Mouse (Mus musculus): ENCODE results near the gene Nyap2. TPM values are rescaled to one million over a fixed set of nuclear protein-coding genes. Genes with fewer than 3 reads are reported as not detected.

The Nyap2 gene
- total and polyA plus RNA-seq, 3 experiments: not detected

DNA sequence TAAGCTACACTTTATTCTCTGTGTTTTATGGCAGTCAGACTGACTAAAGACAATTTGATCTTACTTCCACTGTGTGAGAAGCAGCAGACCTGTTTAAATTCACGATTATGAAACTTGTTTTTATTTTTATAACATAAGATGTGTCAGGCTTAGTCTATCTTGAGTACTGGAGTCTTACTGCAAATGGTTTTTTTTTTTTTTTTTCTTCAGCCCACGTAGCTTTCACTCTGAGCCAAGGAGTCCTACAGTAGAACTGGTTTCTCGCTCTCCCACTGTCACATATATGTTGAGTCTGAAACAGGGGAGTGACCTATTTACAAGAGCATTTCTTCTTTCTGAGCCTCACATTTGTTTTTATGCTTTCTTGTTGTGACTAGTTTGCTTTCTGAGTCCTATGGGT lies 103.9 kb downstream of the Nyap2 start:
- H3K9ac ChIP-seq (ENCODE audit: insufficient read depth, low read depth): no peak overlapping the region
- H3K36me3 ChIP-seq (replicated peaks in 1 of 2; ENCODE audit: control insufficient read depth in 1 of 2, insufficient read depth in 1 of 2, low read length in 1 of 2): no peaks in the 10 kb centered on the region
- no peak overlapping the region for H3K4me3 ChIP-seq (replicated peaks in 1 of 3; ENCODE audit: low read depth in 2 of 3, low read length in 2 of 3, poor library complexity in 1 of 3)
- in situ Hi-C loops (cut with MboI; ENCODE audit: low pct_ligation_motif_present, low pct_unique_long_range_greater_than_20kb, low sequenced_read_pairs) (no loop called here), dilution Hi-C loops (cut with MboI; ENCODE audit: extremely low pct_ligation_motif_present, extremely low pct_unique_long_range_greater_than_20kb, low sequenced_read_pairs) (no loop called here)
- no peaks in the 10 kb centered on the region for H3K27me3 ChIP-seq (replicated peaks)
- no peaks in the 10 kb centered on the region for H3K79me2 ChIP-seq (replicated peaks; ENCODE audit: control insufficient read depth, extremely low read depth, insufficient read depth, poor library complexity, severe bottlenecking)
- TF ChIP-seq MAX (IDR thresholded peaks at IDR 0.05; ENCODE audit: low read length): no peak
- no peak for TF ChIP-seq EP300 (IDR thresholded peaks at IDR 0.05; ENCODE audit: low read length)
- TF ChIP-seq USF2 (conservative IDR thresholded peaks at IDR 0.05; ENCODE audit: low read depth, low read length): no peak
- no peak for TF ChIP-seq ETS1 (conservative IDR thresholded peaks at IDR 0.05; ENCODE audit: low read depth, low read length)
- TF ChIP-seq CHD1 (IDR thresholded peaks at IDR 0.05; ENCODE audit: low read depth, low read length): no peak
- no peak for TF ChIP-seq MXI1 (IDR thresholded peaks at IDR 0.05; ENCODE audit: low read depth, low read length)
- TF ChIP-seq KAT2A (IDR thresholded peaks at IDR 0.05; ENCODE audit: insufficient replicate concordance, low read length): no peak
- no peak for TF ChIP-seq TBP (conservative IDR thresholded peaks at IDR 0.05; ENCODE audit: low read depth, low read length)
- TF ChIP-seq IRF4 (IDR thresholded peaks at IDR 0.05; ENCODE audit: low read depth, low read length): no peak
- TF ChIP-seq MAFK (IDR thresholded peaks at IDR 0.05; ENCODE audit: insufficient replicate concordance, low read length): no peak
- no peak for TF ChIP-seq SMC3 (IDR thresholded peaks at IDR 0.05; ENCODE audit: low read depth, low read length)
- no peak for TF ChIP-seq NELFE (IDR thresholded peaks at IDR 0.05; ENCODE audit: low read depth, low read length)
- TF ChIP-seq JUN (IDR thresholded peaks at IDR 0.05; ENCODE audit: insufficient read depth, low read depth, low read length): no peak
- no peak for TF ChIP-seq GABPA (IDR thresholded peaks at IDR 0.05; ENCODE audit: insufficient replicate concordance, low read depth, low read length)
- TF ChIP-seq SIN3A (IDR thresholded peaks at IDR 0.05; ENCODE audit: low read length): no peak
- no peak for TF ChIP-seq POLR2AphosphoS2 (IDR thresholded peaks at IDR 0.05; ENCODE audit: low read depth, low read length)
- TF ChIP-seq POLR2A (IDR thresholded peaks at IDR 0.05; ENCODE audit: low read depth, low read length): no peak
- TF ChIP-seq JUND (conservative IDR thresholded peaks at IDR 0.05; ENCODE audit: low read depth, low read length): no peak
- H3K9me3 ChIP-seq (replicated peaks; ENCODE audit: low read length): no peaks in the 10 kb centered on the region
- H3K4me1 ChIP-seq (ENCODE audit: control insufficient read depth in 1 of 2, insufficient read depth in 2 of 2): no peaks in the 10 kb centered on the region
- no peak overlapping the region for H3K27ac ChIP-seq (ENCODE audit: insufficient read depth, low read depth)
- DNase-seq (ENCODE audit: extremely low read depth): no peak
- no peak overlapping the region for H3K4me2 ChIP-seq (ENCODE audit: insufficient read depth, low read depth, poor library complexity, severe bottlenecking)

DNA sequence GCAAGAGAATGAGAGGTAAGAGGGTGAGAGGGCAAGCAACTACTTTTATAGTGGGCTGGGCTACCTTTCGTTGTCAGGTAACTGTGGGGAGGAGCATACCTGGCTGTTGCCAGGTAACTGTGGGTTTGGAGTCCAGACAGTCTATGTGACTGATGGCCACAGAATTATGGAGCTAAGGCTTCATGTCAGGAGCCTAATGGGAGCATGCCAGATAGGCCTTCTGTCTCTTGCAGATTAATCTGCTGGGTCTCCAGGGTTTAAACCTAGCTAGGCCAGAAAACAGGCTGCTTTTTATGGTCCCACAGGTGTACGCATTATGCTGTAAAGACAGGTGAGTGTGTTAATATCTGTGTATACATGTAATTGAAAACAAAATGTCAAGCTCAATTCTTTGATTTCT lies 132.8 kb downstream of the Nyap2 start:
- no peaks in the 10 kb centered on the region for H3K4me1 ChIP-seq (ENCODE audit: control insufficient read depth in 1 of 2, insufficient read depth in 2 of 2)
- DNase-seq (ENCODE audit: extremely low read depth): no peak
- TF ChIP-seq USF1 (IDR thresholded peaks at IDR 0.05; ENCODE audit: low read depth, low read length) (no peak), SIN3A (IDR thresholded peaks at IDR 0.05; ENCODE audit: low read length) (no peak), JUND (conservative IDR thresholded peaks at IDR 0.05; ENCODE audit: low read depth, low read length) (no peak), GABPA (IDR thresholded peaks at IDR 0.05; ENCODE audit: insufficient replicate concordance, low read depth, low read length) (no peak)
- no peaks in the 10 kb centered on the region for H3K27me3 ChIP-seq (replicated peaks)
- no peak overlapping the region for H3K4me3 ChIP-seq (replicated peaks in 1 of 3; ENCODE audit: low read depth in 2 of 3, low read length in 2 of 3, poor library complexity in 1 of 3)
- no peaks in the 10 kb centered on the region for H3K9me3 ChIP-seq (replicated peaks; ENCODE audit: low read length)
- in situ Hi-C loops (cut with MboI; ENCODE audit: low pct_ligation_motif_present, low pct_unique_long_range_greater_than_20kb, low sequenced_read_pairs) (no loop called here), dilution Hi-C loops (cut with MboI; ENCODE audit: extremely low pct_ligation_motif_present, extremely low pct_unique_long_range_greater_than_20kb, low sequenced_read_pairs) (no loop called here)
- H3K79me2 ChIP-seq (replicated peaks; ENCODE audit: control insufficient read depth, extremely low read depth, insufficient read depth, poor library complexity, severe bottlenecking): no peaks in the 10 kb centered on the region
- H3K36me3 ChIP-seq (replicated peaks in 1 of 2; ENCODE audit: control insufficient read depth in 1 of 2, insufficient read depth in 1 of 2, low read length in 1 of 2): no peaks in the 10 kb centered on the region
- H3K27ac ChIP-seq (ENCODE audit: insufficient read depth, low read depth): no peak overlapping the region
- no peak overlapping the region for H3K4me2 ChIP-seq (ENCODE audit: insufficient read depth, low read depth, poor library complexity, severe bottlenecking)
- no peak overlapping the region for H3K9ac ChIP-seq (ENCODE audit: insufficient read depth, low read depth)
